Mouse (Mus musculus) megakaryocyte, embryonic 14.5 days (primary cell): ENCODE data around the gene Hpse2.

Experiments
- FLI1 ChIP-seq: IDR thresholded peaks from 2 replicates; pipeline ENCODE4 v1.6.1; 2012; ENCODE audit warnings: low read length, inconsistent platforms, mixed read lengths
- GATA1 ChIP-seq: IDR thresholded peaks from 3 replicates; pipeline ENCODE4 v1.6.1; 2012; ENCODE audit warnings: mixed read lengths, low read length, inconsistent platforms, borderline replicate concordance

DNA sequence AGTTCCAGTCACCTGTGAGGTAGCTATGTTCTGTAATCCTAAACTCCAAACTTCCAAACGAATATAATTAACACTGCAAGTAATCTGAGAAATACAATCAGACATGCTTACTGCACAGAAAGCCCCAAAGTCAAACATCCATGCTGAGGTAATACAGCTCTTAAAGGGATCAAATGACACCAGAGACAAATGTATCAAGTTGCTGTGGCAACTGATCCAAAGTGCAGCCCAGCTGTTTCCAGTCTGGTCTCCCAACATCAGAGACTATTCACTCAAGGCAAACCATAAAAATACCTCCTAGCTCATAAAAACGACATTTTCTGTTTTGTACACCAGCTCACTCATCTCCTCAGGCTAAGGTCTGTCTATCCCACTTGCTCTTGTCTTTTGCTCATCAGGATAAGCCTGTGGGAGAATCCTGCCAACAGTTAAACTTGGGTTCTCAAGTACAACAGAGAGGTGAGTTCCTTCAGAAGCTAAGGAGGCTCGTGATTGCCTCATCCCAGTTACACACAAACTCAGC, 440.0 kb downstream of the Hpse2 start:
- no peak for TF ChIP-seq GATA1
- TF ChIP-seq FLI1 = no peak
